Comparison of ENCODE assay signal across 10 mouse cellular contexts in genomic region chr11:121512896-121513572, GRCm38 (mm10). TPM values are rescaled to one million over a fixed set of nuclear protein-coding genes. Genes with fewer than 3 reads are reported as not detected.
DNase-seq lines count a peak whose midpoint lies in the region; ATAC-seq lines count a peak whose summit lies in the region.
"Had no signal": no experiment of that assay in that cellular context is flagged by ENCODE, and none has a peak within 500 bp of the region (broad histone marks: within the 10 kb centered on the region; RNA-seq: fewer than 3 reads in every experiment).

No protein-coding gene starts in this region.

- peak; percentile 86 for DNase-seq in heart, adult 11 months
- no peak for DNase-seq in heart, adult 8-10 months (ENCODE audit: low spot score)
- DNase-seq in right cerebral cortex, postnatal 25 days = peak; percentile 18
- no peak for DNase-seq in right cerebral cortex, postnatal 36 days (ENCODE audit: low spot score in 2 of 2)
- DNase-seq in cerebellum, postnatal 36 days = peak; percentile 21 to 29
- peak; percentile 31 for DNase-seq in telencephalon, adult 2 months (ENCODE audit: low read depth, low spot score)
- DNase-seq: adrenal gland, adult 2 months; lung, embryonic 14.5 days had no signal

- no peak for ATAC-seq in granulocyte monocyte progenitor cell, adult 5-6 weeks (replicated peaks; ENCODE audit: poor library complexity, severe bottlenecking)

RNA-seq across cellular contexts. Expression of gene Zfp750, which starts 6.1 kb away (rescaled TPM):
- under 1 TPM; 0.24 to 0.35 (median 0.25) TPM for total RNA-seq in heart, adult 8-10 months (2022)
- total RNA-seq in granulocyte monocyte progenitor cell, adult 5-6 weeks (2014; fragmentation: Nextera tagmentation) = 0.52 TPM in 1 of 2 replicates, not detected in the other
- 0.04 and 0.21 TPM in 2 replicates for total RNA-seq in granulocyte monocyte progenitor cell, adult 5-6 weeks (2017)
- total RNA-seq: hematopoietic stem cell, adult 5-6 weeks had no signal

Comparison
In these comparisons a context has a peak if more than half of its experiments do, and no peak if none do; other contexts are left out.
1. DNase-seq: peak in heart, adult 11 months (single experiment), right cerebral cortex, postnatal 25 days (single experiment), cerebellum, postnatal 36 days (2 of 2) and telencephalon, adult 2 months (single experiment); none in heart, adult 8-10 months (single experiment) and right cerebral cortex, postnatal 36 days (0 of 2).